In the genomic region with DNA sequence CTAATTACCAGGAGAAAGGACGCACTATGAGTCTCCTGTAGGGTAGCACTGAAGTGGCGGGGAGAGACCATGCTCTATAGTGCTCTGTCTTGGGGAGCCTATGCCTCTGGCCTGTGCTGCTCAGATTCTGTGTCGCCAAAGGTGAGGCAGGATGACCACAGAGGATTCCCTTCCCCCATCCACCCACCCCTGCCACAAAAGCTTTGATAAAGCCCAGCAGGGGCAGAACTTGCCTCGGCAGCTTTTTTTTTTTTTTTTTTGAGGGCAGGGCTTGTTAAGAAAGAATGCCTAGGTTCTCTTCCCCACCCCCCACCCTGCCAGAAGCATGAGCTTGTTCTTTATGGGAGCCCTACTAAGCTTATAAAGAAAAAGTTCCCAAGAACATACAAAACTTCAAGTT, we compare ENCODE assay signal across 27 mouse cellular contexts. TPM values are rescaled to one million over a fixed set of nuclear protein-coding genes. Genes with fewer than 3 reads are reported as not detected.
DNase-seq lines count a peak whose midpoint lies in the region; ATAC-seq and TF ChIP-seq lines count a peak whose summit lies in the region.
"Had no signal": no experiment of that assay in that cellular context is flagged by ENCODE, and none has a peak within 500 bp of the region (broad histone marks: within the 10 kb centered on the region; RNA-seq: fewer than 3 reads in every experiment).

No protein-coding gene starts in this region.

- ATAC-seq in hindbrain, embryonic 16.5 days: no peak
- ATAC-seq: CD4-positive, CD25-positive, alpha-beta regulatory T cell, adult 4 months; forebrain, embryonic 14.5 days; forebrain, embryonic 16.5 days had no signal

- H3K4me2 ChIP-seq in hindbrain, embryonic 16.5 days (ENCODE audit: low read length): no peak overlapping the region
- H3K4me2 ChIP-seq: embryonic facial prominence, embryonic 13.5 days; embryonic facial prominence, embryonic 15.5 days; forebrain, embryonic 12.5 days had no signal

- TF ChIP-seq CTCF in MEL (IDR thresholded peaks at IDR 0.05 in 2 of 3, conservative IDR thresholded peaks at IDR 0.05 in 1 of 3; ENCODE audit: control insufficient read depth in 1 of 3, insufficient read depth in 1 of 3, low read depth in 2 of 3, low read length in 3 of 3, poor library complexity in 1 of 3, severe bottlenecking in 1 of 3): no peak
- TF ChIP-seq CTCF in gastrocnemius, adult 2 months (IDR thresholded peaks at IDR 0.05): no peak

- no peaks in the 10 kb centered on the region for H3K79me2 ChIP-seq in MEL (ENCODE audit: control insufficient read depth, insufficient read depth, low read length, poor library complexity)

- intact Hi-C loops in gastrocnemius, adult 2 months (cut with DNase I): no loop called here

- WGBS in hindbrain, embryonic 16.5 days: 25% methylated on average over 4 of the region's 4 CpGs

- TF ChIP-seq EP300 in MEL (IDR thresholded peaks at IDR 0.05; ENCODE audit: low read depth in 1 of 2, low read length in 2 of 2): no peak

- no peaks in the 10 kb centered on the region for H3K36me3 ChIP-seq in MEL (ENCODE audit: control insufficient read depth in 1 of 2, insufficient read depth in 2 of 2, low read length in 2 of 2)
- H3K36me3 ChIP-seq in hindbrain, embryonic 16.5 days (ENCODE audit: control insufficient read depth, insufficient read depth, low read length): no peaks in the 10 kb centered on the region
- H3K36me3 ChIP-seq: embryonic facial prominence, embryonic 13.5 days; embryonic facial prominence, embryonic 15.5 days; forebrain, embryonic 10.5 days; forebrain, embryonic 12.5 days; G1E had no signal

- peak; percentile 55 for DNase-seq in ES-CJ7 (ENCODE audit: low read depth, low spot score)
- no peak for DNase-seq in MEL (ENCODE audit: low read depth, low spot score)
- peak; percentile 31 for DNase-seq in ZHBTc4 (ENCODE audit: low read depth, low spot score)
- no peak for DNase-seq in gastrocnemius, adult 2 months
- no peak for DNase-seq in kidney, postnatal 25 days
- DNase-seq: adrenal gland, adult 2 months; adrenal gland, postnatal 10 days; adrenal gland, postnatal 25 days; B cell, adult 2 months; cerebellum, adult 11 months; cerebellum, adult 18-20 months; cerebellum, adult 8-10 months; cerebellum, adult 9-11 months; cerebellum, postnatal 14 days; cerebellum, postnatal 36 days; embryo, embryonic 11 days had no signal

- no peak overlapping the region for H3K9ac ChIP-seq in MEL (ENCODE audit: control insufficient read depth, low read depth, low read length, poor library complexity, severe bottlenecking)
- no peak overlapping the region for H3K9ac ChIP-seq in hindbrain, embryonic 16.5 days (ENCODE audit: low read depth, low read length)
- H3K9ac ChIP-seq: embryonic facial prominence, embryonic 13.5 days; embryonic facial prominence, embryonic 15.5 days; forebrain, embryonic 12.5 days had no signal

- TF ChIP-seq POLR2A in MEL (IDR thresholded peaks at IDR 0.05; ENCODE audit: control insufficient read depth in 1 of 2, insufficient read depth in 1 of 2, low read depth in 1 of 2, low read length in 2 of 2, poor library complexity in 1 of 2): no peak

- no peaks in the 10 kb centered on the region for H3K4me1 ChIP-seq in MEL (ENCODE audit: control insufficient read depth in 1 of 2, insufficient read depth in 2 of 2, low read length in 2 of 2)
- no peaks in the 10 kb centered on the region for H3K4me1 ChIP-seq in hindbrain, embryonic 16.5 days (ENCODE audit: control insufficient read depth, insufficient read depth, low read depth, low read length)
- H3K4me1 ChIP-seq: embryonic facial prominence, embryonic 13.5 days; forebrain, embryonic 12.5 days had no signal

- no peak overlapping the region for H3K4me3 ChIP-seq in MEL (ENCODE audit: control insufficient read depth in 1 of 2, insufficient read depth in 1 of 2, low read depth in 2 of 2, low read length in 2 of 2)
- no peak overlapping the region for H3K4me3 ChIP-seq in hindbrain, embryonic 16.5 days (ENCODE audit: low read length)
- no peak overlapping the region for H3K4me3 ChIP-seq in gastrocnemius, adult 2 months
- H3K4me3 ChIP-seq: embryonic facial prominence, embryonic 13.5 days; embryonic facial prominence, embryonic 15.5 days; erythroblast, embryonic 14.5 days; forebrain, embryonic 10.5 days; forebrain, embryonic 12.5 days had no signal

- TF ChIP-seq RAD21 in MEL (IDR thresholded peaks at IDR 0.05; ENCODE audit: low read depth, low read length): no peak

- H3K27me3 ChIP-seq in MEL (ENCODE audit: control insufficient read depth in 1 of 2, insufficient read depth in 2 of 2, low read length in 2 of 2): no peaks in the 10 kb centered on the region
- H3K27me3 ChIP-seq in hindbrain, embryonic 16.5 days (replicated peaks; ENCODE audit: control insufficient read depth, insufficient read depth, low read length): peaks cover 7% of the 10 kb centered on the region; the same call in 1 of the 2 replicates
- H3K27me3 ChIP-seq: CH12.LX had no signal

- H3K27ac ChIP-seq in MEL (ENCODE audit: control insufficient read depth, low read depth, low read length): no peak overlapping the region
- H3K27ac ChIP-seq in hindbrain, embryonic 16.5 days (ENCODE audit: low read depth, low read length): no peak overlapping the region
- H3K27ac ChIP-seq in gastrocnemius, adult 2 months: no peak overlapping the region
- H3K27ac ChIP-seq: embryonic facial prominence, embryonic 13.5 days; embryonic facial prominence, embryonic 15.5 days; forebrain, embryonic 10.5 days; forebrain, embryonic 12.5 days had no signal

- H3K9me3 ChIP-seq in MEL (replicated peaks; ENCODE audit: insufficient read depth, low read length): no peaks in the 10 kb centered on the region
- no peaks in the 10 kb centered on the region for H3K9me3 ChIP-seq in hindbrain, embryonic 16.5 days (ENCODE audit: control insufficient read depth, low read length)
- H3K9me3 ChIP-seq: embryonic facial prominence, embryonic 13.5 days; embryonic facial prominence, embryonic 15.5 days; forebrain, embryonic 10.5 days; forebrain, embryonic 12.5 days; G1E had no signal

TF ChIP-seq in MEL, 35 proteins besides CTCF, POLR2A, EP300 and RAD21:
- no peak for TF ChIP-seq MYB (IDR thresholded peaks at IDR 0.05; ENCODE audit: low read depth, low read length)
- TF ChIP-seq ZNF384 (IDR thresholded peaks at IDR 0.05; ENCODE audit: low read depth, low read length): 0 out of 2 replicates have a peak, but pooled peaks have one; percentile 30
- no peak for TF ChIP-seq NRF1 (IDR thresholded peaks at IDR 0.05; ENCODE audit: insufficient read depth, low read depth, low read length, poor library complexity, severe bottlenecking)
- no peak for TF ChIP-seq MXI1 (IDR thresholded peaks at IDR 0.05; ENCODE audit: low read depth, low read length)
TF ChIP-seq in MEL: peak in this region for 1.

RNA-seq across cellular contexts. Expression of gene Dusp9, which starts 5.9 kb away (rescaled TPM):
- total RNA-seq in MEL (2012; rRNA removed): 3.4 and 4.7 TPM in 2 replicates
- polyA plus RNA-seq in MEL (2012; ENCODE audit: insufficient read depth in 1 of 2, insufficient read length in 2 of 2, low read depth in 1 of 2, low replicate concordance in 2 of 2, missing spikeins in 1 of 2): 1 to 10 TPM in 1 of 2 experiments, not detected in 1; 5.2 TPM
- polyA plus RNA-seq in hindbrain, embryonic 16.5 days (2015; fragmentation: Nextera tagmentation; extraction: Ambion mirVana): 0.67 and 0.84 TPM in 2 replicates
- not detected for total RNA-seq in gastrocnemius, adult 2 months (2021)

RNA-seq across cellular contexts. Expression of gene Pnck, which starts 14.8 kb away (rescaled TPM):
- not detected in 2 replicates for total RNA-seq in MEL (2012; rRNA removed)
- under 1 TPM in 1 of 2 experiments, not detected in 1; 0.11 TPM for polyA plus RNA-seq in MEL (2012; ENCODE audit: insufficient read depth in 1 of 2, insufficient read length in 2 of 2, low read depth in 1 of 2, low replicate concordance in 2 of 2, missing spikeins in 1 of 2)
- 176 and 194 TPM in 2 replicates for polyA plus RNA-seq in hindbrain, embryonic 16.5 days (2015; fragmentation: Nextera tagmentation; extraction: Ambion mirVana)
- 10 to 100 TPM in 1 of 2 experiments, 1 to 10 TPM in 1; 8.1 to 10.6 TPM for total RNA-seq in gastrocnemius, adult 2 months (2021)
- total RNA-seq: CH12.LX, G1E had no signal
- polyA plus RNA-seq: erythroblast, embryonic 14.5 days; G1E had no signal

RNA-seq across cellular contexts. Expression of gene Slc6a8, which starts 27.8 kb away (rescaled TPM):
- 4.9 and 5.4 TPM in 2 replicates for total RNA-seq in MEL (2012; rRNA removed)
- 10 to 100 TPM in 1 of 2 experiments, not detected in 1; 11.9 TPM for polyA plus RNA-seq in MEL (2012; ENCODE audit: insufficient read depth in 1 of 2, insufficient read length in 2 of 2, low read depth in 1 of 2, low replicate concordance in 2 of 2, missing spikeins in 1 of 2)
- 6.0 and 7.1 TPM in 2 replicates for polyA plus RNA-seq in hindbrain, embryonic 16.5 days (2015; fragmentation: Nextera tagmentation; extraction: Ambion mirVana)
- total RNA-seq in gastrocnemius, adult 2 months (2021): 100 to 1,000 TPM; 125 to 154 TPM
- polyA plus RNA-seq: erythroblast, embryonic 14.5 days had no signal

Comparison
In these comparisons a context has a peak if more than half of its experiments do, and no peak if none do; other contexts are left out.
1. DNase-seq: peak in ES-CJ7 (single experiment) and ZHBTc4 (single experiment); none in MEL (single experiment), gastrocnemius, adult 2 months (single experiment) and kidney, postnatal 25 days (0 of 2).
2. RNA of gene Slc6a8, which starts 27.8 kb away (total RNA-seq): 125 to 154 TPM in gastrocnemius, adult 2 months; 4.9 to 5.4 TPM in MEL; every median in the first group is over 10 times any median in the second.